Mouse (Mus musculus) cerebellum, adult 2 months (tissue): ENCODE results near the gene St6galnac6. TPM values are rescaled to one million over a fixed set of nuclear protein-coding genes. Genes with fewer than 3 reads are reported as not detected.

Source experiments
- DNase-seq, 2 experiments: peaks; one replicate each; pipeline ENCODE4 v3.0.0; 2021
- H3K27ac ChIP-seq: fragments of 200-500 bp; 2 replicates; pipeline ENCODE4 v1.5.1; 2012; ENCODE audit warnings: low read length, control low read depth, inconsistent platforms; ENCODE audit not compliant: insufficient read depth
- H3K27me3 ChIP-seq: fragments of 200-500 bp; 2 replicates; pipeline ENCODE4 v1.6.1; 2012; ENCODE audit warnings: inconsistent platforms, mild to moderate bottlenecking, low read length, moderate library complexity; ENCODE audit not compliant: control insufficient read depth, insufficient read depth
- H3K4me1 ChIP-seq: fragments of 200-500 bp; 2 replicates; pipeline ENCODE4 v1.6.1; 2011; ENCODE audit warnings: low read length; ENCODE audit not compliant: control insufficient read depth, insufficient read depth
- H3K4me3 ChIP-seq: fragments of 200-500 bp; replicated peaks from 2 replicates; pipeline ENCODE3; 2011; ENCODE audit warnings: mild to moderate bottlenecking, low read depth, low read length, control low read depth; ENCODE audit not compliant: insufficient read depth
- CTCF ChIP-seq: fragments of 200-500 bp; IDR thresholded peaks from 2 replicates; pipeline ENCODE4 v1.5.1; 2011; ENCODE audit warnings: low read depth, mild to moderate bottlenecking, control low read depth, low read length, moderate library complexity, borderline replicate concordance; ENCODE audit not compliant: insufficient read depth
- POLR2A ChIP-seq: fragments of 200-500 bp; IDR thresholded peaks from 2 replicates; pipeline ENCODE4 v1.6.1; 2011; ENCODE audit warnings: low read length, control low read depth, borderline replicate concordance; ENCODE audit not compliant: insufficient read depth
- WGBS: fragments of 180-500 bp; shearing (Covaris S2); methylation state at CpG from one replicate; pipeline ENCODE4 v1.1.7; 2018; 5-methylcytosine and 5-hydroxymethylcytosine counted together
- polyA plus RNA-seq: library from polyadenylated mRNA; depleted of rRNA; stranded (reverse); fragments of >200 nt; gene quantifications from 2 replicates; pipeline ENCODE4 v1.2.3, GENCODE M21; 2012; rRNA removed

The St6galnac6 gene
- polyA plus RNA-seq: 89.5 TPM in 2 replicates

- 77% methylated on average over 3 of the region's 3 CpGs for WGBS
Measured at GRCm38 (mm10) chr2:32599409-32599808, at the start of gene St6galnac6. TSS of gene St6galnac6 (plus strand) at chr2:32599709.

DNA sequence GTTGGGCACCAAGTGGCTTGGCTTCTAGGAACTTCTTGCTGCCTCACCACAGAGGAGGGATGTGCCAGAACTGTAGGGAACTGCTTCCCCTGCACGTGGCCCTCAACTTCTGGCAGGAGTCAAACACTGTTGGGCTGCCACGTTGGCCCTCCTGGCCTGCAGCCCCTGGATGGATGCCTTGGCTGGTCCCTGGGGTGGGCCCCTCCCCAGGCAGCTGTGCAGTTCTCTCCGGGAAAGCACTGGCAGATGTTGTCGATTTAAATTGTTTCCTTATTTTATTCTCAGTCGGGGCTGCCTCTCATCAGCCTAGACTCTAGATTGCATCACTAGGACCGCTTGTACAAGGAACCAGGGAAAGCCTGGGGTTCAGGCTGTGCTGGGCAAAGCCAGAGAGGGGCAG is 49.7 kb upstream of the St6galnac6 start:
- no peak for TF ChIP-seq POLR2A
- TF ChIP-seq CTCF: no peak
- 0 out of 2 replicates have a peak overlapping the region, but pooled peaks have one; percentile 40 for H3K27ac ChIP-seq
- DNase-seq: peak; percentile 29 to 43
- H3K4me3 ChIP-seq: no peak overlapping the region
- WGBS: 22% methylated on average over 6 of the region's 6 CpGs
- H3K27me3 ChIP-seq: no peaks in the 10 kb centered on the region
- peaks cover 45% of the 10 kb centered on the region for H3K4me1 ChIP-seq

More at GRCm38 (mm10) chr2:32599409-32599808, at the start of gene St6galnac6:
- Histone ChIP-seq H3K27me3 (no peaks in the 10 kb centered on the region), H3K4me3 (no peak within 1 kb of the TSS), H3K27ac (peak within 1 kb of the TSS; percentile 78), H3K4me1 (peaks cover 62% of the 10 kb centered on the region)
- TF ChIP-seq POLR2A (no peak), CTCF (no peak)
- DNase-seq: no peak

- no peak overlapping the region for H3K4me3 ChIP-seq
- H3K27ac ChIP-seq: no peak overlapping the region
- no peaks in the 10 kb centered on the region for H3K27me3 ChIP-seq
- H3K4me1 ChIP-seq: peaks cover 52% of the 10 kb centered on the region
- 91% methylated on average over 5 of the region's 5 CpGs for WGBS
- TF ChIP-seq CTCF: no peak
- no peak for TF ChIP-seq POLR2A
- no peak for DNase-seq
Measured at GRCm38 (mm10) chr2:32551236-32551635, 48.3 kb upstream of the St6galnac6 start.

DNA sequence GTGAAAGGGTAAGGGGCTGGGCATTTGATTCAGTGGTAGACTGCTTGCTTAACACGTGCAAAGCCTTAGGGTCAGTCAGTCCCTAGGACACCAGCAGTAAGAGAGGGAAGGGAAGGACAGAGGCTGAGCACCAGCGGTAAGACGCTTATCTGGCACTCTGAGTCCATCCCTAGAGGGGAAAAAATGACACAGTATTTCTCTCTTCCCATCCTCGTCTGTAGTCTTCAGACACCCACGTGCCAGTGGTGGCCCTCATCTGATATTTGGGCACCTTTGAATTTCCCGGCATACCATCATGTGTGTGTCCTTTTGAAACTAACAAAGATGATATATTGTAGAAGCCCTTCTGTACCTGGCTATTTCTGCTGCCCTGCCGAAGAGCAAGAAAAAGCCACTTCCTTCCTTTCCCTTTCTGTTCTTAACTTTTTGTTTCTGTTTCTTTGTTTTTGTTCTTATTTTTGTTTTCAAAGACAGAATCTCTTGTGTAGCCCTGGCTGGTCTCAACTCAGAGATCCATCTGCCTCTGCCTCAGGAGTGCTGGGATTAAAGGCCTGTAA is 45.8 kb upstream of the St6galnac6 start:
- Histone ChIP-seq H3K27me3 (no peaks in the 10 kb centered on the region), H3K4me1 (peaks cover 39% of the 10 kb centered on the region), H3K27ac (no peak overlapping the region), H3K4me3 (no peak overlapping the region)
- DNase-seq: no peak
- 74% methylated on average over 7 of the region's 7 CpGs for WGBS
- TF ChIP-seq POLR2A: no peak
- no peak for TF ChIP-seq CTCF

- TF ChIP-seq POLR2A (no peak), CTCF (no peak)
- Histone ChIP-seq H3K4me3 (no peak overlapping the region), H3K27me3 (no peaks in the 10 kb centered on the region), H3K4me1 (peaks cover 24% of the 10 kb centered on the region), H3K27ac (0 out of 2 replicates have a peak overlapping the region, but pooled peaks have one; percentile 19)
- no peak for DNase-seq
- 29% methylated on average over 4 of the region's 4 CpGs for WGBS
Measured at GRCm38 (mm10) chr2:32555484-32555883, 44.0 kb upstream of the St6galnac6 start.

DNA sequence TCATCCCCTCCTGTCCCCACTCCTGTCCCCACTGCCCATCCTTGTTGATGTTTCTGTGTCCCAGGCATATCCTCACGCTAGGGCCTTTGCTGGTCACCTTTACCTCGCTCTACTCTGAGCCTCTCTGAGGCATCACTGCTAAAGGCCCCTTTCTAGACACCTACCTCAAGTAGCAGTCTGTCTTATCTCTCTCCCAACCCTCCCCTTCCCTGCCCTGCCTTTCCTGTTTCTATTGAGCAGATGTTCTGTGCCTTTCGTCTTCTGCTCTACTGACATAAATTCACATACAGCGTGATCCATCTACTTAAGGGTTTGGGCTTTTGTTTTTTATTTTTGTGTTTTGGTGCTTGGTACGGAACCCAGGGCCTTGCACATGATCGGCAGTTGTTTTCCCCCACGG is 43.5 kb upstream of the St6galnac6 start:
- DNase-seq: no peak
- 73% methylated on average over 7 of the region's 7 CpGs for WGBS
- peak overlapping the region; percentile 19; the same call in 1 of the 2 replicates for H3K27ac ChIP-seq

DNA sequence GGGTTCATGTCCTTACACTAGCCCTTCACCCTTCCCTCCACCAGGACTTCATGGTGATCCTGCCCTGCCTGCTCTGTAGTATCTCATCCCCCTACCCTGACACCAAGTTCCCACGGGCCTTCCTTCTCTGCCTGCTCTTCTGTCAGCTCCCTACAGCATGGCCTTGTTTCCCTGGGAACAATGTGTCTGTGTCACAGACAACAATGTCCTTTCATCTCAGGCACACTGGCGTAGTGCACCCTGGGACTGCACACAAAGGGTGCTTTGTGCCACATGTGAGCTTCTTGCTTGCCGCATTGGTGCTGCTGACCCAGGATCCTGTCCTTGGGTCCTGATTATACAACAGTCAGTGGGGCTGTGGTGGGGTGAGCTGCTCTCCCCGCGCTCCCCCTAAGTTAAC is 39.9 kb upstream of the St6galnac6 start:
- Histone ChIP-seq H3K27ac (peak overlapping the region; percentile 45), H3K27me3 (no peaks in the 10 kb centered on the region), H3K4me3 (no peak overlapping the region), H3K4me1 (peaks cover 11% of the 10 kb centered on the region)
- TF ChIP-seq CTCF (no peak), POLR2A (no peak)
- no peak for DNase-seq
- WGBS: 42% methylated on average over 5 of the region's 5 CpGs

More for the DNA sequence above, 43.5 kb upstream of the St6galnac6 start:
- TF ChIP-seq CTCF: no peak
- TF ChIP-seq POLR2A: no peak
- Histone ChIP-seq H3K4me3 (no peak overlapping the region), H3K27me3 (no peaks in the 10 kb centered on the region), H3K4me1 (peaks cover 24% of the 10 kb centered on the region)

DNA sequence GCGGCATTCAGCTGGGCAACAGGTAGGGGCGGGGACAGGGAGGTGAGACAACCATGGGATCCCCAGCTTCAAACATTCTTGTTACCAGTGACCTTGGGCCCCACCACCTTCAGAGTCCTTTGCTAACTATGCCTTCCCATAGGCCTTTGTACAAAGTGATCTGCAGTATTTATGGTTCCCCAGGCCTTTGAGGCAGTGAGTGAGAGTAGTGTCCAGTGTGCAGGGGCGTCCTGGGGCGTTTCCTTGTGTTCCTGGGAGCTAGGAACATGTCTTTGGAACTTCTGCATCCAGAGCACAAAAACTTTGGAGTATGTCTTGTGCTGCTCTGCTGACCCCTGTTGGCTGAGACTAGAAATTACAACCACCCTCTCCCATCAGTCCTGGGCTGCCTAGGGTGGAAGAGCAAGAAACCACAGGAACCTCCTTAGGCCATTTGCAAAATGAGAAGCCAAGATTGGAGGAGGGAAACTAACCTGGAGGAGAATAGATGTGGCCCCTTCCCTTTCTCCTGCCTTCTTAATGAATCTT is 32.9 kb upstream of the St6galnac6 start:
- 40% methylated on average over 4 of the region's 4 CpGs for WGBS
- DNase-seq: peak; percentile 71 to 72
- Histone ChIP-seq H3K27me3 (no peaks in the 10 kb centered on the region), H3K4me3 (no peak overlapping the region), H3K27ac (no peak overlapping the region), H3K4me1 (peaks cover 10% of the 10 kb centered on the region)
- TF ChIP-seq CTCF: peak; percentile 95
- TF ChIP-seq POLR2A: no peak
